Mouse (Mus musculus) ovary, postnatal 36 days (tissue): ENCODE measurements around the gene Rbm20.

Experiments
- DNase-seq: peaks from one replicate; pipeline ENCODE4 v3.0.0; 2022; ENCODE audit warnings: low spot score, mixed read lengths

Gene Rbm20

GRCm38 (mm10) chr19:53722186-53722585 is 45.1 kb downstream of the Rbm20 start:
- no peak for DNase-seq

- DNase-seq = no peak
Measured at GRCm38 (mm10) chr19:53724053-53724452, 46.9 kb downstream of the Rbm20 start.

GRCm38 (mm10) chr19:53726340-53726739 is 49.2 kb downstream of the Rbm20 start:
- DNase-seq = no peak

GRCm38 (mm10) chr19:53726755-53727154 is 49.6 kb downstream of the Rbm20 start:
- no peak for DNase-seq

GRCm38 (mm10) chr19:53727277-53727676 is 50.2 kb downstream of the Rbm20 start:
- DNase-seq = no peak

- no peak for DNase-seq
Measured at GRCm38 (mm10) chr19:53727886-53728669, 51.0 kb downstream of the Rbm20 start.

- DNase-seq = no peak
Measured at GRCm38 (mm10) chr19:53729919-53730318, 52.8 kb downstream of the Rbm20 start.

GRCm38 (mm10) chr19:53731761-53732201 is 54.7 kb downstream of the Rbm20 start:
- DNase-seq = no peak

GRCm38 (mm10) chr19:53734845-53735244 is 57.7 kb downstream of the Rbm20 start:
- DNase-seq = no peak

GRCm38 (mm10) chr19:53738701-53739131 is 61.6 kb downstream of the Rbm20 start:
- DNase-seq = no peak

- DNase-seq = no peak
Measured at GRCm38 (mm10) chr19:53739570-53740266, 62.6 kb downstream of the Rbm20 start.

- DNase-seq = no peak
Measured at GRCm38 (mm10) chr19:53740750-53741380, 63.8 kb downstream of the Rbm20 start.

- no peak for DNase-seq
Measured at GRCm38 (mm10) chr19:53741902-53742301, 64.8 kb downstream of the Rbm20 start.

- no peak for DNase-seq
Measured at GRCm38 (mm10) chr19:53745354-53745753, 68.2 kb downstream of the Rbm20 start.

- no peak for DNase-seq
Measured at GRCm38 (mm10) chr19:53746116-53746515, 69.0 kb downstream of the Rbm20 start.

- DNase-seq = no peak
Measured at GRCm38 (mm10) chr19:53748236-53748775, 71.2 kb downstream of the Rbm20 start.

GRCm38 (mm10) chr19:53749326-53749725 is 72.2 kb downstream of the Rbm20 start:
- no peak for DNase-seq

- no peak for DNase-seq
Measured at GRCm38 (mm10) chr19:53751420-53752185, 74.5 kb downstream of the Rbm20 start.

GRCm38 (mm10) chr19:53752993-53753392 is 75.9 kb downstream of the Rbm20 start:
- no peak for DNase-seq

GRCm38 (mm10) chr19:53754421-53754830 is 77.3 kb downstream of the Rbm20 start:
- no peak for DNase-seq

GRCm38 (mm10) chr19:53755346-53755745 is 78.2 kb downstream of the Rbm20 start:
- no peak for DNase-seq
